Mouse (Mus musculus): Measurements from ENCODE around the gene Polr1b. TPM values are rescaled to one million over a fixed set of nuclear protein-coding genes. Genes with fewer than 3 reads are reported as not detected.

Gene Polr1b
- total and polyA plus RNA-seq, 3 experiments = 22.5 to 42.6 (median 29.3) TPM

DNA sequence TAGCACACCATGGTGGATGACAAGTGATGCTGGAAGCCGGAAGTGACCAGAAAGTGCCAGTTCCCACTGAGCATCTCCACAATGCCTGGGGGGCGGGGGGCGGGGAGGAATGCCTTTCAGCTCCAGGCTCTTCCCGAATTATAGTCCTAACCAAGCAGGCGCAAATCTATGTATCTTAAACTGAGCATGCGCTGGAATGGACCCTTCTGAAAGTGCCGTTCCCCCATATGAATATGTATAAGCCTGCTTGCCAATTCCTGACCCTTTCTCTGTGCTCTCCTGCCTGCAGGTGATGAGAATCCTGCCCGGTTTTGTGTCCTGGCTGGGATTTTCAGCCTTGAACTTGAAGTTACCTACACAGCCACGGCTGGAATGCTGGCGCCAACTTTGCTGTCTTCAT lies 72.6 kb downstream of the Polr1b start:
- peaks cover 8% of the 10 kb centered on the region; the same call in 1 of the 2 replicates for H3K4me1 ChIP-seq (ENCODE audit: insufficient read depth, low read depth, low read length)
- no peak overlapping the region for H3K4me3 ChIP-seq (ENCODE audit: low read depth, low read length)

DNA sequence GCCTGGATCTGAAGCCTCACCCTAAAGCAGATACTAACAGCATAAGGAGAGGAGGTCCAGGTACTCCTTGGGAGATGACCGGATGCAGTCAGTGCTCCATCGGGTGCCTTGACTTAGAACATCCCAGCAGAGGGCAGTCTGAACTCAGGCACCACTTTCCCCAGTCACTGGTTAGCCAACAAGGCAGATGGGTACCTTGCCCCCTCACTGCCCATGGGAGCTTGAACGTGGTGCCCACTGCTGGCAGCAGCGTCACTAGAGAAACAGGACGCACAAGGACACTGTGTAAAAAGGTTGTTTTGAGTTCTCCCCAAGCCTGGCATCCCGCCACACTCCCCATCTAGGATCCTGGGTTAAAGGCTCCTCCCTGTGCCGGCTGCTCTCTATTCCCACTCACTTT lies 73.7 kb downstream of the Polr1b start:
- no peaks in the 10 kb centered on the region for H3K36me3 ChIP-seq (replicated peaks)
- no peak overlapping the region for H3K4me3 ChIP-seq (ENCODE audit: low read depth, low read length)
- ATAC-seq (ENCODE audit: extremely low read depth, insufficient number of reproducible peaks, low FRiP score, poor library complexity, severe bottlenecking) (no peak), DNase-seq (ENCODE audit: low spot score) (no peak)
- peaks cover 11% of the 10 kb centered on the region; the same call in 1 of the 2 replicates for H3K4me1 ChIP-seq (ENCODE audit: insufficient read depth, low read depth, low read length)
- H3K27me3 ChIP-seq (ENCODE audit: insufficient read depth, low read length) = peaks cover 19% of the 10 kb centered on the region
- H3K9me3 ChIP-seq (replicated peaks) = no peaks in the 10 kb centered on the region
- TF ChIP-seq POLR2AphosphoS5 (IDR thresholded peaks at IDR 0.05; ENCODE audit: insufficient replicate concordance, low read depth, low read length) (no peak), CTCF (IDR thresholded peaks at IDR 0.05; ENCODE audit: low read depth, low read length) (0 out of 2 replicates have a peak, but pooled peaks have one; percentile 4)

More for the DNA sequence above, 72.6 kb downstream of the Polr1b start:
- no peak for TF ChIP-seq GATA1 (IDR thresholded peaks at IDR 0.05; ENCODE audit: borderline replicate concordance, low read length)
- no peak for TF ChIP-seq GATA2 (IDR thresholded peaks at IDR 0.05; ENCODE audit: borderline replicate concordance, low read depth, low read length)
- no peak for TF ChIP-seq TAL1 (conservative IDR thresholded peaks at IDR 0.05; ENCODE audit: low read depth, low read length)
- no peak for TF ChIP-seq CTCF (IDR thresholded peaks at IDR 0.05; ENCODE audit: low read depth, low read length)
- Histone ChIP-seq H3K36me3 (replicated peaks) (no peaks in the 10 kb centered on the region), H3K9me3 (replicated peaks) (no peaks in the 10 kb centered on the region), H3K27me3 (ENCODE audit: insufficient read depth, low read length) (peaks cover 14% of the 10 kb centered on the region)
- DNase-seq (ENCODE audit: low spot score) = no peak
- no peak for ATAC-seq (ENCODE audit: extremely low read depth, insufficient number of reproducible peaks, low FRiP score, poor library complexity, severe bottlenecking)

GRCm38 (mm10) chr2:129175636-129176035 lies 74.8 kb downstream of the Polr1b start:
- H3K4me1 ChIP-seq (ENCODE audit: insufficient read depth, low read depth, low read length) = peaks cover 11% of the 10 kb centered on the region; the same call in 1 of the 2 replicates
- peaks cover 21% of the 10 kb centered on the region for H3K27me3 ChIP-seq (ENCODE audit: insufficient read depth, low read length)
- no peak overlapping the region for H3K4me3 ChIP-seq (ENCODE audit: low read depth, low read length)
- H3K9me3 ChIP-seq (replicated peaks) = no peaks in the 10 kb centered on the region
- TF ChIP-seq GATA2 (IDR thresholded peaks at IDR 0.05; ENCODE audit: borderline replicate concordance, low read depth, low read length) (no peak), CTCF (IDR thresholded peaks at IDR 0.05; ENCODE audit: low read depth, low read length) (no peak), POLR2AphosphoS5 (IDR thresholded peaks at IDR 0.05; ENCODE audit: insufficient replicate concordance, low read depth, low read length) (no peak)
- H3K36me3 ChIP-seq (replicated peaks) = no peaks in the 10 kb centered on the region
- DNase-seq (ENCODE audit: low spot score) (no peak), ATAC-seq (ENCODE audit: extremely low read depth, insufficient number of reproducible peaks, low FRiP score, poor library complexity, severe bottlenecking) (no peak)

Other genes with a start within 250 kb of the Polr1b start
- gene Fbln7, start 238.0 kb upstream of the Polr1b start, total RNA-seq (2014; fragmentation: Nextera tagmentation) = not detected in 2 replicates
- 0.06 and 0.33 TPM in 2 replicates for gene Fbln7, start 238.0 kb upstream of the Polr1b start, total RNA-seq (2017)
- not detected in 2 replicates for gene Fbln7, start 238.0 kb upstream of the Polr1b start, polyA plus RNA-seq (2012)
- gene Zc3h8, start 156.9 kb upstream of the Polr1b start, total RNA-seq (2014; fragmentation: Nextera tagmentation) = 6.1 and 6.8 TPM in 2 replicates
- gene Zc3h8, start 156.9 kb upstream of the Polr1b start, total RNA-seq (2017) = 8.6 and 9.5 TPM in 2 replicates
- gene Zc3h8, start 156.9 kb upstream of the Polr1b start, polyA plus RNA-seq (2012) = 0.55 and 1.1 TPM in 2 replicates
- 8.0 and 9.6 TPM in 2 replicates for gene Zc3h6, start 133.6 kb upstream of the Polr1b start, total RNA-seq (2014; fragmentation: Nextera tagmentation)
- gene Zc3h6, start 133.6 kb upstream of the Polr1b start, total RNA-seq (2017) = 1.9 TPM in 2 replicates
- gene Zc3h6, start 133.6 kb upstream of the Polr1b start, polyA plus RNA-seq (2012) = 2.1 and 2.2 TPM in 2 replicates
- gene Gm10762, start 133.3 kb upstream of the Polr1b start, total RNA-seq (2014; fragmentation: Nextera tagmentation) = 4.2 and 6.8 TPM in 2 replicates
- gene Gm10762, start 133.3 kb upstream of the Polr1b start, total RNA-seq (2017) = 3.3 and 4.3 TPM in 2 replicates
- 6.7 and 7.4 TPM in 2 replicates for gene Gm10762, start 133.3 kb upstream of the Polr1b start, polyA plus RNA-seq (2012)
- not detected in 2 replicates for gene Vinac1, start 52.8 kb upstream of the Polr1b start, total RNA-seq (2014; fragmentation: Nextera tagmentation)
- gene Vinac1, start 52.8 kb upstream of the Polr1b start, total RNA-seq (2017) = 0.06 and 0.11 TPM in 2 replicates
- not detected in 2 replicates for gene Vinac1, start 52.8 kb upstream of the Polr1b start, polyA plus RNA-seq (2012)
- not detected in 2 replicates for gene Ttl, start 35.1 kb upstream of the Polr1b start, total RNA-seq (2014; fragmentation: Nextera tagmentation)
- gene Ttl, start 35.1 kb upstream of the Polr1b start, total RNA-seq (2017) = 0.11 TPM in 1 of 2 replicates, not detected in the other
- gene Ttl, start 35.1 kb upstream of the Polr1b start, polyA plus RNA-seq (2012) = not detected in 2 replicates
- 65.3 and 70.6 TPM in 2 replicates for gene Chchd5, start 28.7 kb downstream of the Polr1b start, total RNA-seq (2014; fragmentation: Nextera tagmentation)
- gene Chchd5, start 28.7 kb downstream of the Polr1b start, total RNA-seq (2017) = 33.9 and 39.1 TPM in 2 replicates
- 9.0 and 63.3 TPM in 2 replicates for gene Chchd5, start 28.7 kb downstream of the Polr1b start, polyA plus RNA-seq (2012)
- gene Slc20a1, start 97.8 kb downstream of the Polr1b start, total RNA-seq (2014; fragmentation: Nextera tagmentation) = 38.5 and 47.7 TPM in 2 replicates
- 71.8 and 88.4 TPM in 2 replicates for gene Slc20a1, start 97.8 kb downstream of the Polr1b start, total RNA-seq (2017)
- gene Slc20a1, start 97.8 kb downstream of the Polr1b start, polyA plus RNA-seq (2012) = 27.8 and 31.6 TPM in 2 replicates
- 166 and 180 TPM in 2 replicates for gene Ckap2l, start 196.2 kb downstream of the Polr1b start, total RNA-seq (2014; fragmentation: Nextera tagmentation)
- 50.8 and 60.2 TPM in 2 replicates for gene Ckap2l, start 196.2 kb downstream of the Polr1b start, total RNA-seq (2017)
- gene Ckap2l, start 196.2 kb downstream of the Polr1b start, polyA plus RNA-seq (2012) = 36.5 and 40.5 TPM in 2 replicates
- gene Il1a, start 209.0 kb downstream of the Polr1b start, total RNA-seq (2014; fragmentation: Nextera tagmentation) = not detected in 2 replicates
- gene Il1a, start 209.0 kb downstream of the Polr1b start, total RNA-seq (2017) = 0.17 and 0.22 TPM in 2 replicates
- not detected in 2 replicates for gene Il1a, start 209.0 kb downstream of the Polr1b start, polyA plus RNA-seq (2012)

Data from G1E (cell line).